Mouse (Mus musculus) adrenal gland, postnatal 14 days (tissue): ENCODE measurements around the gene Gm42517. TPM values are rescaled to one million over a fixed set of nuclear protein-coding genes. Genes with fewer than 3 reads are reported as not detected.

Source experiments
- DNase-seq: peaks from one replicate; pipeline ENCODE4 v3.0.0; 2021; ENCODE audit warnings: mixed read lengths
- long read RNA-seq, 2 experiments: library from polyadenylated mRNA; stranded (forward); transcript quantifications; one replicate each; pipeline ENCODE4 v2.0.0; 2021
- total RNA-seq: library from RNA; stranded (reverse); gene quantifications from 2 replicates; pipeline ENCODE4 v1.2.3, GENCODE M21; 2021

The Gm42517 gene
- 0.19 and 0.37 TPM in 2 replicates for total RNA-seq
- long read RNA-seq, experiment 1, partial matches to known transcripts: 0 of 1 reads
- long read RNA-seq, experiment 1, other reads (novel, unspliced or antisense): 0 of 1 reads
- long read RNA-seq, experiment 2: 0 reads

GRCm38 (mm10) chr5:108367871-108368332 is at the start of gene Gm42517:
Gm42517 (minus strand) TSS chr5:108367922.
- DNase-seq: peak; percentile 16

- DNase-seq: no peak
Observed at GRCm38 (mm10) chr5:108414711-108415110, 47.0 kb upstream of the Gm42517 start.

GRCm38 (mm10) chr5:108406977-108407376 is 39.3 kb upstream of the Gm42517 start:
- no peak for DNase-seq

- DNase-seq: no peak
Observed at GRCm38 (mm10) chr5:108405460-108405859, 37.7 kb upstream of the Gm42517 start.

- no peak for DNase-seq
Observed at GRCm38 (mm10) chr5:108403453-108403852, 35.7 kb upstream of the Gm42517 start.

- no peak for DNase-seq
Observed at GRCm38 (mm10) chr5:108389744-108390143, 22.0 kb upstream of the Gm42517 start.

GRCm38 (mm10) chr5:108388201-108388600 is 20.5 kb upstream of the Gm42517 start, which contains the start of gene Pde6b:
Pde6b (plus strand) TSS chr5:108388391.
- DNase-seq: no peak

GRCm38 (mm10) chr5:108386449-108386848 is 18.7 kb upstream of the Gm42517 start:
- no peak for DNase-seq

- no peak for DNase-seq
Observed at GRCm38 (mm10) chr5:108385632-108386031, 17.9 kb upstream of the Gm42517 start.

- DNase-seq: no peak
Observed at GRCm38 (mm10) chr5:108378346-108378745, 10.6 kb upstream of the Gm42517 start.

GRCm38 (mm10) chr5:108376059-108376458 is 8.3 kb upstream of the Gm42517 start:
- no peak for DNase-seq

GRCm38 (mm10) chr5:108374079-108374478 is 6.4 kb upstream of the Gm42517 start:
- DNase-seq: no peak

- no peak for DNase-seq
Observed at GRCm38 (mm10) chr5:108369964-108370363, 2.2 kb upstream of the Gm42517 start.

- DNase-seq: peak; percentile 62
Observed at GRCm38 (mm10) chr5:108368851-108369621, 1.3 kb upstream of the Gm42517 start.

GRCm38 (mm10) chr5:108368446-108368845 is 724 bp upstream of the Gm42517 start:
- no peak for DNase-seq

GRCm38 (mm10) chr5:108366984-108367841 is 509 bp downstream of the Gm42517 start:
- DNase-seq: peak; percentile 63

GRCm38 (mm10) chr5:108366328-108366983 is 1.3 kb downstream of the Gm42517 start:
- DNase-seq: peak; percentile 9

- DNase-seq: no peak
Observed at GRCm38 (mm10) chr5:108362330-108362729, 5.4 kb downstream of the Gm42517 start.

- DNase-seq: no peak
Observed at GRCm38 (mm10) chr5:108360211-108360610, 7.5 kb downstream of the Gm42517 start.

GRCm38 (mm10) chr5:108359491-108359890 is 8.2 kb downstream of the Gm42517 start:
- DNase-seq: no peak

GRCm38 (mm10) chr5:108357862-108358261 is 9.9 kb downstream of the Gm42517 start:
- no peak for DNase-seq

- DNase-seq: no peak
Observed at GRCm38 (mm10) chr5:108354056-108354455, 13.7 kb downstream of the Gm42517 start.
